Mouse (Mus musculus): Measurements from ENCODE around the gene Sh2d6.

DNA sequence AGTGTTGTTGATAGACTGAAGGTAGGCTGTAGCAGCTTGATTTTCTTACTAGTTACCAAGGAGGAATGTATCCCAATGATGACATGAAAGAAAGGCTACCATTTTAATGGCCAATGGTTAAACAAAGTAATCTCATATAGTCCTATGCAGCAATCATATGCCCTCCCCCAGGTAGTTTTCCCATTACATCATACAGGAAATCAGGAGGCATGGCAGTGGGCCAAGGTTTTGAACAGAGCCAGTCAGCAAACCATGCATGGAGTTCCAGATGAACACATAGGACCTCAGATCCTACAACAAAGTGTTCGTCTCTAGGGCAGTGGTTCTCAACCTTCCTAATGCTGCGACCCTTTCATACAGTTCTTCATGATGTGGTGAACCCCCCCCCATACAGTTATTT is 17.6 kb downstream of the Sh2d6 start:
- no peak for TF ChIP-seq CTCF (conservative IDR thresholded peaks at IDR 0.05; ENCODE audit: insufficient read depth, insufficient read length, low read depth, low read length)
- no peak for TF ChIP-seq POLR2A (IDR thresholded peaks at IDR 0.05; ENCODE audit: low read depth, low read length)

Data from kidney, adult 2 months (tissue).